Mouse (Mus musculus) skeletal muscle tissue, adult 2 months (tissue): ENCODE measurements at regions not wholly inside any gene's neighbourhood (a gene's known extent, or its start where the extent isn't known, plus 50 kb on each side); places are given as distances from the start of the nearest gene placed in this dataset.

ENCODE experiments used
- DNase-seq: peaks from one replicate; pipeline ENCODE4 v3.0.0-alpha.2; 2012; ENCODE audit warnings: low read depth, low spot score

DNA sequence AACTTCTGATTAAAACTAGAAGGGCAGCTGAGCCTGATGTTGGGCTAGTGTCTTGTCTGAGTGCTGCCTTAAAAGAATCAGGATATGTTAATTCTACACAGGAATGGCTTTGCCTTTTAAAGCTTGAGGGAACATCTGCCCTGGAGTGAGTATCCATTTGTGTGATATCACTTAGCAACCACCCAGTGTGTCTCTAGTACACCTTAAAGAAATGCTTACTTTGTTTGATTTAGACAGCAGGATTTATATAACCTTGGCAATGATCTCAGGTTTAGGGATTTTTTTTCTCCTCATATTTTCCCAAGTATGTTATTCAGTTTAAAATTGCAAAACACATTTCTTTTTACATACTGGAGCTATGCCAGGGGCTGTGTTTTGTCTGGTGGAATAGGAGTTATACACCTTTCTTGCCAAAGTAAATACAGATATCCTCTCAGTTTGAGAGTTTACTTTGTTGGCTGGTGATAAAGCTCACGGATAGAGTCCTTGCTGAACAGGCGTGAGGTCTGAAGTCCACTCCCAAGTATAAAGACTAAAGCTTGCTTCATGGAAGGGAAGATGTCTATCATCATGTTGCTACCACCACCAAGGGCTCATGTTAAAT is 206.6 kb downstream of the Rsl24d1 start:
- DNase-seq, result no peak

DNA sequence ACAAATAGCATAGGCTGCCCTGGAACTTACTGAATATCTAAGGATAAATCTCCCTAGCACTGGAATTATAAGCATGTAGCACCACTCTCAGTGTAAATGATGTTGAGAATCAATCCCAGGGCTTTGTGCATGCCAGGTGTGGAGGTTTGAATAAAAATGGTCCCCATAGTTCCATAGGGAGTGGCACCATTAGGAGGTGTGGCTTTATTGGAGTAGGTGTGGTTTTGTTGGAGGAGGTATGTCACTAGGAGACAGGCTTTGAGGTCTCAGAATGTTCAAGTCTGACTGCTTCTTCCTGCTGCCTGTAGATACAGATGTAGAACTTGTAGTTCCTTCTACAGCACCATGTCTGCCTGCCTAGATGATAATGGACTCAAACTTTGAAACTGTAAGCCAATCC is 217.8 kb downstream of the Rsl24d1 start:
- DNase-seq, result no peak

DNA sequence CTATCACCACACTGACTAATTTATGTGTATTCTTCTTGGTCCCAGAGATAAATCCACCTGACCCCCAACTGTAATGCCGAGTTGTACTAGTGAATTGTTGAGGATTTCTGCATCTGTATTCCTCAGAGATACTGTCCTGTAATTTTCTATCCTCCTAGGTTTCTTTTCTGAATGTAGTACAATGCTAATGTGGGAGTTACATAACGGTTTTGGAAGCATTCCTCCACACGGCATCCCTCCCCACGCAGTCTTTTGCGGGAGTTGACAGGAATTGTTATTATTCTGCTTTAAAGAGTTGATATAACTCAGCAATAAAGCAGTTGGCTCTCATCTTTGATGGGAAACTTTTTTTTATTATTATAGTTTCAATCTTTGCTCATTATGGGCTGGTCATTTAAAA is 222.8 kb downstream of the Rsl24d1 start:
- no peak for DNase-seq

DNA sequence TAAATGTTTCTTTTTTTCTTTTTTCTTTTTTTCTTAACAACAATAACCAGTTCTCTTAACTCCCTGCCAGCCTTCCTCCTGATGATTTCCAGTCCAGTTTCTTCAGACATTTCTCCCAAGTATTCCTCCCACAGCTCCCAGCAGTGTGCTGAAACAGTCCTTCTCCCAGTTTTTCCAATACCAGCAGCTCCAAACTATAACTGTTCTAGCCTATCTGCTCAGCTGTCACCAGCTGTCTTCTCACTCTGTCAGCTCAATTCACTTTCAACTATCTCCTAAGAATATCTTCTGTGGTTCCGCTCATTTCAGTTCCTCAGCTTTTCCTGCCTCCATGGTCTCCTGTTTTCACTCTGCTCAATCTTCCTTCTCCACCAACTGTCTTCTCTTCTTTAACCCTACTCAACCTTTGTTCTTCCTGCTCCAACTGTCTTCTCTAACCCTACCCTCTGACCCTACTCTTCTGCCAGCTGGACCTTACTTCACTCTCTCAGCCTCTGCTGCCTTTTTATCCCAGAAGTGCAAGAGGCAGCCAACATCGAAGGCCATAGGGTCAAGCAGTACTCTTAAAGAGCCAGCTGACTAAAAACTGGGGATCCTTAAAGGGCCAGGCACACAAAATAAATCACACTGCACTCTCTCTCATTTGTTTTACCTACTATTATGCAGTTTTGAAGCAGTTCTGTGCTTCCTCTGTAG is 224.0 kb downstream of the Rsl24d1 start:
- DNase-seq, result peak; percentile 8

DNA sequence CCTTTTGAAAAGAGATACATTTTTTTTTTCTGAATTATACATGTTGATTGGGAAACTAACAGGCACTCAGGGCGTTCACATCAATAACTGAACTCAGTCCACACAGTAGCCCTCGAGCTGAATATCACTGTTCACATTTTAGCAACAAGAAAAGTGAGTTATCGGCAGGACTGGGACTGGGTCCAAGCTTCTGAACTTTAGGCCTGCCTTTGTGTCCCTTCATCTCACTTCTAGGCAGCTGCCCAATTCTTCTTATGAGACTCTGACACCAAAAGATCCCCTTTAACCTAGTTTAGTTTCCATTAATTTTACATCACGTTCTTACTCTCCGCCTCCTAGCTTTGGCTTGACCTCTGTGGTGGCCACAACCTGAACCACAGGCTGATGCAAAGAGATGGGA is 242.7 kb downstream of the Rsl24d1 start:
- no peak for DNase-seq

DNA sequence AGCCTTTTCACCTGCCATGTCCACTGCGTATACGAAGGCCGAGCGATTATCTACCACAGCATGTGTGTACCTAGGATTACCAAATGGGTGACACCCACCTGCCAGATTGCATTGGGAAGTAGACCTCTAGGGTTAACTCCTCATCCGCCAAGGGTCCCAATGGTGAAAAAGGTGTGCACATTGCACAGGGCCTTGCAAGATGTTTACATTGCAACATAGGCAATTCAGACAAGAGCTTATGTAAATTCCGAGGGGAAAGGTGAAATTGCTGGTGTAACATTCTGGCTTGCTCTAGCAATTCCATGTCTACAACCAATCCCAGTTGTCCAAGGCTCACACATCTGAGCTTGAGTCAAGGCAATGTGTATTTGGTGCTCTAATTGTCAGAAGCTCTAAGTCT is 245.7 kb downstream of the Rsl24d1 start:
- DNase-seq, result no peak

DNA sequence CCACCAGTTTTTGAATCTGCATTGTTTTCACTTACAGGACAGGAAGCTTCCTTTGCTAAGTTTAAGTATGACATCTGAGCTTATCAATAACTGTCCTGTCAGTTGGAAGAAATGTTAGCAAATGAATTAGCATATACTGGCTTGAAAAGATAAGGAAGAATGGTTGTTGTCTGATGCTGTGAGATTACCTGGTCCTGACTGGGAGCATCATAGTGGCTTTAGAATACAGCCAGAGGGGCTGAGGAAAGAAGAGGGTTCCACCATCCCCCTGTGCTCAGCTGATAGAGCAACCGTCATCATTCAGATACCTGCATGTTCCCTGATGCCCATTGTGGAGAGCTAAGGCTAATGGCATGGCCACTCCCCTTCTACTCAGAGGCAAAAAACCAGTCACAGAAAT is 267.5 kb downstream of the Rsl24d1 start:
- no peak for DNase-seq

DNA sequence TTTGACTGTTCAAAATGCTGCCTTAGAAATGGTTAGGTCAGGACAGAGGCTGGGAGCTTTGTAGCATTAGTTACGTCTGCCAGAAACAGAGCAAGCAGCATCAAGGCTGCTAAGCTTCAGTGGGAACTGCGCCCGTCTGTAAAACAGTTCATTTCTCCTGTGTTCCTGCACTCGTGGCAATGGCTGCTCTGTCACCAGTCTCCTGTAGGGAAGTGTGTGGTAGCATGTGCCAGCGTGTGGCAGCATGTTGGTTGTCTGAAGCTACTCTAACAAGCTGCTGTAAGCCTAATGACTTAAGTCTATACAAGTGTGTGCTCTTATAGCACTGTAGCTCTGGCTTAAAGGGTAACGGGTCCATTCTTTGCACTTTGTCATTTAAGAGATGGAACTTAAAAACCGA is 278.8 kb downstream of the Rsl24d1 start:
- no peak for DNase-seq

DNA sequence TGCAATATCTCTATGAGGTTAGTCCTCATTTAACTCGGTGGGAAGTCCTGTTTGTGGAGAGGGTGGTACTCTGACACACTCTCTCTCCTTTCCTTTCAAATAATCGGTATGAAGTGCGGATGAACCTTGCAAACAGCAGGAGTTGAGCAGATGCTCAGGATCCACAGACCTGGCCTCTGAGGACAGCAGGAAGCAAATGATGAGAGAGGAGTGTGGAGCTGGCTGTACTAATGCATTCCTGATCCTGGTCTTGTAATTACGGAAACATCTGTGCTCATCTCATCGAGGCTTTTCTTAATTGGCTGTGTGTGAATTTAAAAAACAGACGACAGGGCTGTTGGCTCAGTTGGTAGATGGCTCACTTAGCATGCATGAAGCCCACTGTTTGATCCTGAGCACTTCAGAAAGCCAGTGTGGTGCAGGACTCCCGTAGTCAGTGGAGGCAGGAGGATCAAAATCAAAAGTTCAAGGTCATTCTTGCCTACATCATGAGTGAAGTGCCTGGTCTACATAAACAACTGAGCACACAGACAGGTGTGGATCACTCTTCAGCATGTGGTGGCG is 300.2 kb downstream of the Rsl24d1 start:
- DNase-seq, result no peak

DNA sequence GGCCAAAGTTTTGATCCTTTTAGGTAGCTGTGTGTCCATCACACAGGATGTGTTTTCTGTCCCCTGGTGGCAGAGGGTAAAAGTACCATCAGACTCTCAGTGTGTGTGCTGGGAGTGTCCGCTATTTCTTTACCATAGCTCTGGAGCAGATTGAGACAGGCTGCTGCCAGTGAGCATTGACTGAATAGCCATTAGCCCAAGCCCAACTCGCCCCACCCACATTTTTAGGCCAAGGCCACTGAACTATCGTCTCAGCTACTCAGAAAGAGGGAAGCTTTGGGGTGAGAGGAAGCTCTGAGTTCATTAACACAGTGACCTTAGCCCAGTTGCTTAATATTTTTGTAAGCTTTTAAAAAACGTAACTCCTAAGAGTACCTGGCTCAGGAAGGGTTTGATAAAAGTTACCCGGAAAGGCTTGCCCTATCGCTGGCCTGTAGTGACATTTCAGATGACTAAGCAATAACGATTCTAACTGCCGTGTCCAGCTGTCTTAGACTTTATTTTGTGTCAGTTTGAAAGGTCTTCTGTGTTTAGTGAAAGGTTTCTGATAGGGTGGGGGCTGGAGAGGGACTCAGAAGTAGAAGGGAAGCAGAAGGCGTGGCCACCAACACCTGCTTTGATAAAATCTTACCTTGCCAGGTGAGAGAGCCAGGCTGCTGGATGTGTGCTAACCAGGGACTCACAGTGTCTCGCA is 303.0 kb downstream of the Rsl24d1 start:
- no peak for DNase-seq
